Mouse (Mus musculus): ENCODE results near the gene Eps15l1. TPM values are rescaled to one million over a fixed set of nuclear protein-coding genes. Genes with fewer than 3 reads are reported as not detected.
A peak's percentile ranks its signal among the peaks of the same experiment; 100 is the strongest.

The Eps15l1 gene
- polyA plus RNA-seq, 1 experiment from 2014 or later: 68.8 TPM

GRCm38 (mm10) chr8:72321635-72322441, 99.4 kb downstream of the Eps15l1 start:
- H3K27ac ChIP-seq (replicated peaks; ENCODE audit: low read depth, low read length): no peak overlapping the region
- ATAC-seq (replicated peaks; ENCODE audit: insufficient number of reproducible peaks, low FRiP score, low TSS enrichment, low read depth): no peak
- 94% methylated on average over 20 of the region's 20 CpGs for WGBS
- no peak overlapping the region for H3K4me3 ChIP-seq (ENCODE audit: low read depth, low read length)
- H3K9me3 ChIP-seq (replicated peaks; ENCODE audit: control insufficient read depth, low read length): no peaks in the 10 kb centered on the region
- no peak for DNase-seq (ENCODE audit: low spot score)
- H3K36me3 ChIP-seq (replicated peaks; ENCODE audit: control insufficient read depth, insufficient read depth, low read depth, low read length): no peaks in the 10 kb centered on the region
- H3K27me3 ChIP-seq (ENCODE audit: control insufficient read depth, insufficient read depth, low read length): peaks cover 28% of the 10 kb centered on the region
- no peak overlapping the region for H3K9ac ChIP-seq (replicated peaks; ENCODE audit: low read length)
- H3K4me1 ChIP-seq (ENCODE audit: control insufficient read depth, insufficient read depth, low read length): peaks cover 5% of the 10 kb centered on the region; the same call in 1 of the 2 replicates
- no peak overlapping the region for H3K4me2 ChIP-seq (ENCODE audit: low read depth, low read length)

- no peak overlapping the region for H3K4me3 ChIP-seq (ENCODE audit: low read depth, low read length)
- WGBS: 54% methylated on average over 25 of the region's 25 CpGs
- DNase-seq (ENCODE audit: low spot score): no peak
Observed at GRCm38 (mm10) chr8:72320803-72321583, 100.3 kb downstream of the Eps15l1 start.

GRCm38 (mm10) chr8:72319921-72320802, 101.1 kb downstream of the Eps15l1 start:
- Histone ChIP-seq H3K27me3 (ENCODE audit: control insufficient read depth, insufficient read depth, low read length) (peaks cover 28% of the 10 kb centered on the region), H3K4me3 (ENCODE audit: low read depth, low read length) (peak overlapping the region; percentile 49), H3K4me1 (ENCODE audit: control insufficient read depth, insufficient read depth, low read length) (peaks cover 5% of the 10 kb centered on the region; the same call in 1 of the 2 replicates), H3K9ac (replicated peaks; ENCODE audit: low read length) (peak overlapping the region; percentile 37), H3K4me2 (ENCODE audit: low read depth, low read length) (peak overlapping the region; percentile 88), H3K9me3 (replicated peaks; ENCODE audit: control insufficient read depth, low read length) (no peaks in the 10 kb centered on the region), H3K27ac (replicated peaks; ENCODE audit: low read depth, low read length) (no peak overlapping the region), H3K36me3 (replicated peaks; ENCODE audit: control insufficient read depth, insufficient read depth, low read depth, low read length) (no peaks in the 10 kb centered on the region)
- DNase-seq (ENCODE audit: low spot score) (no peak), ATAC-seq (replicated peaks; ENCODE audit: insufficient number of reproducible peaks, low FRiP score, low TSS enrichment, low read depth) (no peak)
- 6% methylated on average over 51 of the region's 55 CpGs for WGBS

More at GRCm38 (mm10) chr8:72320803-72321583, 100.3 kb downstream of the Eps15l1 start:
- Histone ChIP-seq H3K9ac (replicated peaks; ENCODE audit: low read length) (no peak overlapping the region), H3K4me1 (ENCODE audit: control insufficient read depth, insufficient read depth, low read length) (peaks cover 5% of the 10 kb centered on the region; the same call in 1 of the 2 replicates), H3K9me3 (replicated peaks; ENCODE audit: control insufficient read depth, low read length) (no peaks in the 10 kb centered on the region), H3K36me3 (replicated peaks; ENCODE audit: control insufficient read depth, insufficient read depth, low read depth, low read length) (no peaks in the 10 kb centered on the region), H3K27me3 (ENCODE audit: control insufficient read depth, insufficient read depth, low read length) (peaks cover 28% of the 10 kb centered on the region), H3K4me2 (ENCODE audit: low read depth, low read length) (no peak overlapping the region), H3K27ac (replicated peaks; ENCODE audit: low read depth, low read length) (no peak overlapping the region)
- ATAC-seq (replicated peaks; ENCODE audit: insufficient number of reproducible peaks, low FRiP score, low TSS enrichment, low read depth): no peak

GRCm38 (mm10) chr8:72319397-72319796, 101.9 kb downstream of the Eps15l1 start:
- peaks cover 5% of the 10 kb centered on the region; the same call in 1 of the 2 replicates for H3K4me1 ChIP-seq (ENCODE audit: control insufficient read depth, insufficient read depth, low read length)
- under 1% methylated on average over 44 of the region's 48 CpGs for WGBS
- ATAC-seq (replicated peaks; ENCODE audit: insufficient number of reproducible peaks, low FRiP score, low TSS enrichment, low read depth) (0 out of 2 replicates have a peak, but pooled peaks have one; percentile 18), DNase-seq (ENCODE audit: low spot score) (peak; percentile 26)
- peaks cover 28% of the 10 kb centered on the region for H3K27me3 ChIP-seq (ENCODE audit: control insufficient read depth, insufficient read depth, low read length)
- peak overlapping the region; percentile 37 for H3K9ac ChIP-seq (replicated peaks; ENCODE audit: low read length)
- H3K36me3 ChIP-seq (replicated peaks; ENCODE audit: control insufficient read depth, insufficient read depth, low read depth, low read length): no peaks in the 10 kb centered on the region
- peak overlapping the region; percentile 88 for H3K4me2 ChIP-seq (ENCODE audit: low read depth, low read length)
- H3K9me3 ChIP-seq (replicated peaks; ENCODE audit: control insufficient read depth, low read length): no peaks in the 10 kb centered on the region
- H3K4me3 ChIP-seq (ENCODE audit: low read depth, low read length): peak overlapping the region; percentile 49
- H3K27ac ChIP-seq (replicated peaks; ENCODE audit: low read depth, low read length): no peak overlapping the region

- WGBS: under 1% methylated on average over 45 of the region's 46 CpGs
- Histone ChIP-seq H3K27ac (replicated peaks; ENCODE audit: low read depth, low read length) (no peak within 1 kb of the TSS), H3K9me3 (replicated peaks; ENCODE audit: control insufficient read depth, low read length) (no peaks in the 10 kb centered on the region), H3K4me3 (ENCODE audit: low read depth, low read length) (peak within 1 kb of the TSS; percentile 49), H3K4me2 (ENCODE audit: low read depth, low read length) (peak within 1 kb of the TSS; percentile 88), H3K9ac (replicated peaks; ENCODE audit: low read length) (peak within 1 kb of the TSS; percentile 46), H3K27me3 (ENCODE audit: control insufficient read depth, insufficient read depth, low read length) (peaks cover 28% of the 10 kb centered on the region), H3K36me3 (replicated peaks; ENCODE audit: control insufficient read depth, insufficient read depth, low read depth, low read length) (no peaks in the 10 kb centered on the region), H3K4me1 (ENCODE audit: control insufficient read depth, insufficient read depth, low read length) (peaks cover 5% of the 10 kb centered on the region; the same call in 1 of the 2 replicates)
- ATAC-seq (replicated peaks; ENCODE audit: insufficient number of reproducible peaks, low FRiP score, low TSS enrichment, low read depth) (peak; percentile 93), DNase-seq (ENCODE audit: low spot score) (peak; percentile 89)
Observed at GRCm38 (mm10) chr8:72318801-72319322, 102.4 kb downstream of the Eps15l1 start, which contains the start of gene Klf2. Gene Klf2 (plus strand): TSS chr8:72319033.

GRCm38 (mm10) chr8:72317741-72318301, 103.4 kb downstream of the Eps15l1 start:
- H3K4me1 ChIP-seq (ENCODE audit: control insufficient read depth, insufficient read depth, low read length): peaks cover 5% of the 10 kb centered on the region; the same call in 1 of the 2 replicates
- ATAC-seq (replicated peaks; ENCODE audit: insufficient number of reproducible peaks, low FRiP score, low TSS enrichment, low read depth) (no peak), DNase-seq (ENCODE audit: low spot score) (no peak)
- no peaks in the 10 kb centered on the region for H3K9me3 ChIP-seq (replicated peaks; ENCODE audit: control insufficient read depth, low read length)
- peaks cover 28% of the 10 kb centered on the region for H3K27me3 ChIP-seq (ENCODE audit: control insufficient read depth, insufficient read depth, low read length)
- no peak overlapping the region for H3K9ac ChIP-seq (replicated peaks; ENCODE audit: low read length)
- H3K27ac ChIP-seq (replicated peaks; ENCODE audit: low read depth, low read length): no peak overlapping the region
- H3K4me3 ChIP-seq (ENCODE audit: low read depth, low read length): no peak overlapping the region
- no peaks in the 10 kb centered on the region for H3K36me3 ChIP-seq (replicated peaks; ENCODE audit: control insufficient read depth, insufficient read depth, low read depth, low read length)
- H3K4me2 ChIP-seq (ENCODE audit: low read depth, low read length): no peak overlapping the region
- 36% methylated on average over 5 of the region's 5 CpGs for WGBS
